Comparison of ENCODE assay signal across 12 mouse cellular contexts in genomic region chr15:30457541-30458250, GRCm38 (mm10).
A peak's percentile ranks its signal among the peaks of the same experiment; 100 is the strongest.
DNase-seq lines count a peak whose midpoint lies in the region; ATAC-seq and TF ChIP-seq lines count a peak whose summit lies in the region.
"Had no signal": no experiment of that assay in that cellular context is flagged by ENCODE, and none has a peak within 500 bp of the region (broad histone marks: within the 10 kb centered on the region; RNA-seq: fewer than 3 reads in every experiment).

No protein-coding gene starts in this region.

- H3K36me3 ChIP-seq in hindbrain, embryonic 14.5 days (replicated peaks; ENCODE audit: control insufficient read depth, insufficient read depth): no peaks in the 10 kb centered on the region
- H3K36me3 ChIP-seq in midbrain, embryonic 16.5 days (ENCODE audit: control insufficient read depth, insufficient read depth, low read length): no peaks in the 10 kb centered on the region
- H3K36me3 ChIP-seq: limb, embryonic 10.5 days had no signal

- peak; percentile 92 for ATAC-seq in hindbrain, embryonic 14.5 days (ENCODE audit: low FRiP score)
- ATAC-seq in midbrain, embryonic 16.5 days: peak; percentile 82
- ATAC-seq: intestine, embryonic 16.5 days had no signal

- WGBS in hindbrain, embryonic 14.5 days: 9% methylated on average over 12 of the region's 12 CpGs
- WGBS in midbrain, embryonic 16.5 days: 6% methylated on average over 12 of the region's 12 CpGs
- 66% methylated on average over 12 of the region's 12 CpGs for WGBS in lung, adult 2 months

- peak overlapping the region; percentile 39 for H3K9ac ChIP-seq in hindbrain, embryonic 14.5 days
- peak overlapping the region; percentile 56 for H3K9ac ChIP-seq in midbrain, embryonic 16.5 days (ENCODE audit: low read depth, low read length)

- no peak for TF ChIP-seq POLR2A in lung, adult 2 months (IDR thresholded peaks at IDR 0.05; ENCODE audit: borderline replicate concordance, extremely low read depth, low read depth, low read length)

- no peaks in the 10 kb centered on the region for H3K27me3 ChIP-seq in hindbrain, embryonic 14.5 days (ENCODE audit: control insufficient read depth, insufficient read depth, low read length)
- H3K27me3 ChIP-seq in midbrain, embryonic 16.5 days (ENCODE audit: control insufficient read depth, insufficient read depth, low read depth, low read length): no peaks in the 10 kb centered on the region

- peak overlapping the region; percentile 51 for H3K4me2 ChIP-seq in hindbrain, embryonic 14.5 days (replicated peaks)
- H3K4me2 ChIP-seq in midbrain, embryonic 16.5 days (ENCODE audit: low read length): peak overlapping the region; percentile 62

- peak overlapping the region; percentile 25 for H3K4me3 ChIP-seq in hindbrain, embryonic 14.5 days (replicated peaks; ENCODE audit: low read length)
- peak overlapping the region; percentile 32 for H3K4me3 ChIP-seq in midbrain, embryonic 16.5 days (ENCODE audit: low read depth, low read length)
- no peak overlapping the region for H3K4me3 ChIP-seq in lung, adult 2 months (replicated peaks; ENCODE audit: extremely low read depth, low read depth, low read length)
- H3K4me3 ChIP-seq: limb, embryonic 10.5 days had no signal

- peak overlapping the region; percentile 68 for H3K27ac ChIP-seq in hindbrain, embryonic 14.5 days
- H3K27ac ChIP-seq in midbrain, embryonic 16.5 days (ENCODE audit: low read length): peak overlapping the region; percentile 77
- H3K27ac ChIP-seq: limb, embryonic 10.5 days; macrophage had no signal

- H3K9me3 ChIP-seq in hindbrain, embryonic 14.5 days (ENCODE audit: control insufficient read depth, low read length): no peaks in the 10 kb centered on the region
- no peaks in the 10 kb centered on the region for H3K9me3 ChIP-seq in midbrain, embryonic 16.5 days (replicated peaks; ENCODE audit: control insufficient read depth, low read length, poor library complexity, severe bottlenecking)
- H3K9me3 ChIP-seq: limb, embryonic 10.5 days had no signal

- H3K4me1 ChIP-seq in hindbrain, embryonic 14.5 days (replicated peaks; ENCODE audit: control insufficient read depth, insufficient read depth, low read length): peaks cover 25% of the 10 kb centered on the region
- peaks cover 22% of the 10 kb centered on the region for H3K4me1 ChIP-seq in midbrain, embryonic 16.5 days (ENCODE audit: control insufficient read depth, insufficient read depth, low read length)
- H3K4me1 ChIP-seq in lung, adult 2 months (ENCODE audit: control insufficient read depth, insufficient read depth, low read length): no peaks in the 10 kb centered on the region
- H3K4me1 ChIP-seq: limb, embryonic 10.5 days had no signal

- TF ChIP-seq CTCF in lung, adult 2 months (IDR thresholded peaks at IDR 0.05; ENCODE audit: insufficient read depth, low read length): no peak

- peak; percentile 69 for DNase-seq in brain, adult 2 months (ENCODE audit: low read depth, low spot score)
- DNase-seq in embryo, embryonic 9.5 days (ENCODE audit: extremely low spot score): peak; percentile 54
- DNase-seq in hindbrain, embryonic 14.5 days (ENCODE audit: low spot score): peak; percentile 68
- DNase-seq in ovary, postnatal 10 days (ENCODE audit: low spot score): no peak
- DNase-seq in adrenal gland, postnatal 36 days: no peak
- DNase-seq in adrenal gland, adult 18-20 months (ENCODE audit: low spot score in 2 of 2): no peak
- DNase-seq in lung, adult 2 months: no peak
- DNase-seq: gastrocnemius, postnatal 10 days had no signal

Comparison
In these comparisons a context has a peak if more than half of its experiments do, and no peak if none do; other contexts are left out.
1. DNase-seq: peak in brain, adult 2 months (single experiment), embryo, embryonic 9.5 days (single experiment) and hindbrain, embryonic 14.5 days (single experiment); none in ovary, postnatal 10 days (single experiment), adrenal gland, postnatal 36 days (0 of 2), adrenal gland, adult 18-20 months (0 of 2) and lung, adult 2 months (single experiment).